Mouse (Mus musculus) gastrocnemius, adult 2 months (tissue): ENCODE results near the gene Disp3. TPM values are rescaled to one million over a fixed set of nuclear protein-coding genes. Genes with fewer than 3 reads are reported as not detected.

Experiments
- DNase-seq: peaks from one replicate; pipeline ENCODE4 v3.0.0; 2022
- H3K27ac ChIP-seq: fragments of 200-600 bp; 2 replicates; pipeline ENCODE4 v1.8.1; 2022; ENCODE audit warnings: mild to moderate bottlenecking
- H3K4me3 ChIP-seq: fragments of 200-600 bp; 2 replicates; pipeline ENCODE4 v1.8.1; 2022; ENCODE audit warnings: mild to moderate bottlenecking, moderate library complexity
- CTCF ChIP-seq: fragments of 200-600 bp; IDR thresholded peaks from 2 replicates; pipeline ENCODE4 v1.8.1; 2022; ENCODE audit warnings: antibody characterized with exemption, mild to moderate bottlenecking, moderate library complexity
- intact Hi-C: fragments of 180-260 bp; cut with DNase I; formaldehyde crosslinking; loops from one replicate; pipeline ENCODE4 v1.15.1; 2025
- long read RNA-seq, 2 experiments: library from polyadenylated mRNA; stranded (forward); transcript quantifications; one replicate each; pipeline ENCODE4 v2.0.0; 2021
- total RNA-seq, 2 experiments: library from RNA; stranded (reverse); gene quantifications; 2 replicates each; pipeline ENCODE4 v1.2.3; 2021

Disp3 gene
- not detected for total RNA-seq
- long read RNA-seq, experiment 1: 0 reads
- long read RNA-seq, experiment 2: 0 reads

- H3K4me3 ChIP-seq: peak within 1 kb of the TSS; percentile 60
- no peak for DNase-seq
- TF ChIP-seq CTCF: no peak
- intact Hi-C loops: no loop called here
- H3K27ac ChIP-seq: no peak within 1 kb of the TSS
These were observed at the start of gene Disp3 for GRCm38 (mm10) chr4:148287476-148288054. TSS of gene Disp3 (minus strand) at chr4:148287965.

DNA sequence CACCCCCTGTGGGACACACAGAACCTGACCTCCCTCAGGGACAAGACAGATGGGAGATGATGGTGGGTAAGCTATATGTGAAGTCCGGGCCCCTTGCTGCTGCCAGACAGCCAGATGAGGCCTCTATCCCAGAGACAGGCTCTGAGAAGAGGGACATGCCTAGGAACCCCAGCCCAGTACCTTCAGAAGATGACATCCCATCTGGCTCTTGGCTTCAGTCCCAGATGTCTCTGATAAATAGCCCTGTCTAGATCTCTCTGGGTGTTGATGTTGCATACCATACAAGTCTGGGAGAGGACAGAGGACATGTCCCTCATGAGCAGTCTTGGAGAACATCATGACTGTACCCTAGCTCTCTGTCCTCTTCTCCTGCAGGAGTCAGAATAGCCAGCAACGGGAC is 42.5 kb upstream of the Disp3 start:
- no peak for TF ChIP-seq CTCF
- no peak for DNase-seq
- Histone ChIP-seq H3K4me3 (no peak overlapping the region), H3K27ac (no peak overlapping the region)
- intact Hi-C loops: no loop called here

- no peak for DNase-seq
- TF ChIP-seq CTCF: no peak
- intact Hi-C loops: no loop called here
- Histone ChIP-seq H3K4me3 (no peak overlapping the region), H3K27ac (no peak overlapping the region)
These were observed 41.7 kb upstream of the Disp3 start for GRCm38 (mm10) chr4:148329431-148329830.

DNA sequence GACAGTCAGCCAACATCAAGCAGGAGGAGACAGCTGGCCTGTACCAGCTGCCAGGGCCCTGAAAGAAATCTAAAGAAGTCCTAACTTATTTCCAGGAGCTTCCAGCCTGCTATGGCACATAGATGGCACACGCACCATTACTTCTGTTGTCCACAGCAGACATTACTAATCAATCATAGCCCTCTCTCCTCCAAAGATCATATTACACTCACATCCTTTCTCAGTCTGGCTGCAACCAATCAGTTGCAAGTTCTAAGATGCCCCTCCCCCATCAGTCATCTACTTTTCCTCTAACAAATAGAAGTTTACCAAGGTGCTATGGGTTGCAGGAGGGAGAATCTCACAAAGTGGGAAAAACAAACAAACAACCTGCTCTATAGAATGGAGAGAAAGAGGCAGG is 40.5 kb upstream of the Disp3 start:
- no peak overlapping the region for H3K27ac ChIP-seq

DNA sequence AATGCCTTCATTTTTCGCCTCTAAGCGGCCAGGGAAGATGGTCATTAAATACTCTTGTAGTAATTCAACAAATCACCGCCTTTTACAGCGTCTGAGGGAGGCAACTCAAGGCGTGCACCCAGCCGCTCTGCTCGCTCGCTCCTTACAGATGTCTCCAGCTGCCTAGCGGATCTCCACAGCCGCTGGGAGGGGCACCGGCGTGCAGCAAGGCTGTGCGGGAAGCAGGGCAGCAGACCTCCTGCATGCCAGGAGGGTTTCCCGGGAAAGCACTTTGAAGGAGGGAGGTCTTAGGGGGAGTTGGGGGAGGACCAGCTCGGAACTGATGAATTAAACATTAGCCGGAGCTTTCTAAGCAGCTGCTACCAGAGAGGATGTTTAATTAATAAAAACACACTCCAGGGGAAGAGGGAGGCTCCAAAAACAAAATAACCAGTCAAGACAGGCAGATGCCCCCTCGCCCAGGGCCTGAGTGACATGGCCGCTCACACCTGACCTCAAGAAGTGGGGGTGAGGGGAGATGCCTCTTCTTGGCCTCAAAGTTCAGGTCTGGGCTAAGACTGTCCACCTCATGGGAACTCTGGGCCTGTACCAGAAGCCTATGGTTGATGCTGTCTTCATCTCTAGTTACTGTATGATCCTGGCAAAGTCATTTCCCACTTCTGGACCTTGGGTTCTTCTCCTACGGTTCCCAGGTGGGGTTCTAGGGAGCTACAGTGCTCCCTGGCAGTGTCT is 39.7 kb upstream of the Disp3 start:
- Histone ChIP-seq H3K27ac (no peak overlapping the region), H3K4me3 (no peak overlapping the region)
- DNase-seq: no peak
- intact Hi-C loops: no loop called here
- no peak for TF ChIP-seq CTCF

More for the DNA sequence above, 40.5 kb upstream of the Disp3 start:
- no peak for DNase-seq
- intact Hi-C loops: no loop called here
- no peak overlapping the region for H3K4me3 ChIP-seq
- no peak for TF ChIP-seq CTCF

- TF ChIP-seq CTCF: no peak
- no peak overlapping the region for H3K4me3 ChIP-seq
- no peak overlapping the region for H3K27ac ChIP-seq
- DNase-seq: no peak
- intact Hi-C loops: no loop called here
These were observed 39.0 kb upstream of the Disp3 start for GRCm38 (mm10) chr4:148326791-148327190.

DNA sequence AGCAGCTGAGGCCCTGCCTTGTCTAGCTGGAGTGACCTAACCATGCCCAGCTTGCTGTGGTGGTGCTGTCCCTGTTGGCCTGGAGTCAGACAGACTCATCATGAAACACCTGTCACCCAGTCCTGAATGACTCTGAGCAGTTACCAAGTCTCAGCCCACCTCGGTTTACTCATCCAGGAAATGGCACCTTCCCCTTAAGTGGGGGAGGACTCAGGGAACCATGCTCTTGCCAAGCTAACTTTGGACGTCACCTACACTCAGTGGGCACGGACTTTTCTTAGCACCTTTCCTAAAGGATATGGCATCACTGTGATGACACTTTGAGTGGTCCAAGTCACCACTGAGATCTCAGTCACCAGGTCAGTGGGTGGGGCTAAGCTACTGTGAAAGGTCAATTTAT is 38.2 kb upstream of the Disp3 start:
- intact Hi-C loops: no loop called here

GRCm38 (mm10) chr4:148325057-148325456 is 37.3 kb upstream of the Disp3 start:
- no peak for TF ChIP-seq CTCF
- intact Hi-C loops: no loop called here

More for the DNA sequence above, 38.2 kb upstream of the Disp3 start:
- DNase-seq: no peak
- Histone ChIP-seq H3K27ac (no peak overlapping the region), H3K4me3 (no peak overlapping the region)
- no peak for TF ChIP-seq CTCF

GRCm38 (mm10) chr4:148322152-148322551 is 34.4 kb upstream of the Disp3 start:
- intact Hi-C loops: no loop called here
- no peak overlapping the region for H3K27ac ChIP-seq
- no peak for TF ChIP-seq CTCF
- DNase-seq: no peak
- no peak overlapping the region for H3K4me3 ChIP-seq

More at GRCm38 (mm10) chr4:148325057-148325456, 37.3 kb upstream of the Disp3 start:
- no peak overlapping the region for H3K4me3 ChIP-seq
- no peak overlapping the region for H3K27ac ChIP-seq
- DNase-seq: no peak

DNA sequence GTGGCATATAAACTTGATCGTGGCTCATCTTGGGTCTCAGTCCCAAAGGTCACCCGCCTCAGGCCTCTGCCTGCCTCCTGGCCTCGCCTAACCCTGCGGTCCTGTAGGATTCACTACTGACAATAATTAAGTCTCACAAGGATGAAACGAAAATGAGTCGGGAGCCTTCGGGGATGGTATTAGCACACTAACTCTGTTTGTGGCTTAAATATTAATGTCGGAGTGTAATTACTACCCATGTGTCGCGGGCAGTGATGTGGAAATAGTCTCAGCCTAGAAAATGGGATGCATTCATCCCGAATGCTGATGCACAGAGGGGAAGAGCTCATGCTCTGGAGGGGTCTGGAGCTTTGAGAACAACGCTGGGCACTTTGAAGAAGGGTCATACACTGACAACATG is 31.6 kb upstream of the Disp3 start:
- intact Hi-C loops: no loop called here
- H3K4me3 ChIP-seq: no peak overlapping the region
- DNase-seq: no peak
- H3K27ac ChIP-seq: no peak overlapping the region
- no peak for TF ChIP-seq CTCF

DNA sequence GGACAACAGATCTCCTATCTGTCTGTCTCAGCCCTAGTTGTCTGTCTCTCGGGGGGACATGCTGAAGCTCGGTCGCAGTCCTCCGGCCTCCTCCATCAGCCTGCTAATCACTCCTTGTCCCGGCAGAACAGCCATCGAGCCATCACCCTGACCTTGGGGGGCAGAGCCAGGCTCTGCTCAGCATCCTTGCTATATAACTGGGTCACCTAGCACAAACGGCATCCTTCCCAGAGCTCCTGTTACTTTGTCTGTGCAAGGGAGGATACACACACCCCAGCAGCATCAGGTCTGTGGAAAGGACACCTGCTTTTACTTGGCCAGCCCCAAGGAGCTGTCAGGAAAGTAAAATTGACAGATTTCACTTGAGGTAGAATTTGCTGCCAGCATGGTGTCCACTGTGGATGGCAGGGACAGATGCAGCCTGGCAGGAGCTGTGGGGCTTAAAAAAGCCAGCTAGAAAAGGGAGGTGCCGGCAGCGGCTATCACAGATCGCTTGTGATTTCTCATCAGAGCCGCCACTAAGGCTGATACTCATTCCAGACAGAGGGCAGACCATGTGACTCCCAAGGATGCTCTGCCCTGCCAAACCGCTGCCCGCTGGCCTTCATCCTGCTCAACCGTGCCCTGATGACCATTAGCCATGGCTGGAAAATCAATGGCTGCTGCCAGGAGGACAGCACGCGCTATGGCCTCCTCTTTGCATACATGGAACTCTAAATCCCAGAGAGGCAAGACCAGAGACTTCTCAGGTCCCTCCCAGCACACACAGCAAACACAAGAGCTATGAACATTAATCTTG is 27.8 kb upstream of the Disp3 start:
- Histone ChIP-seq H3K27ac (no peak overlapping the region), H3K4me3 (no peak overlapping the region)
- TF ChIP-seq CTCF: no peak
- intact Hi-C loops: no loop called here
- DNase-seq: no peak

DNA sequence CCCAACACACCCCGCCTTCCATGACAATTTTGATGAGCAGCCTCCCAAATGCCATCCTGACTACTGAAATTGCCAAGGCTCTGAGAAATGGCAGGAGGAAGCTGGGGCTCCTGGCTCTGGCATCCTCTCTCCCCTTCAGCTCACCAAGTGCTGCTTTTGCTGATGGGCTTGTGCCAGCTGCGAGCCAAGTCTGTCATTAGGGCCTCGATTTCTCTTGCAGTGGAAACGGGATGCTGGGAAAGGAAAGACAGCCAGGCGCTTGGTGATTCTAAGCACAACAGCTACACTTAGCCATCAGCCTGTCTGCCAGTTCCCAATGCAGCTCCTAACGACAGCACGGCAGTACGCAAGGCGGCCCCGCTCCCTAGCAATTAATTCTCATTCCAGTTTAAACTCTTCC is 26.6 kb upstream of the Disp3 start:
- TF ChIP-seq CTCF: no peak
- no peak for DNase-seq
- H3K4me3 ChIP-seq: no peak overlapping the region
- intact Hi-C loops: no loop called here
- no peak overlapping the region for H3K27ac ChIP-seq

DNA sequence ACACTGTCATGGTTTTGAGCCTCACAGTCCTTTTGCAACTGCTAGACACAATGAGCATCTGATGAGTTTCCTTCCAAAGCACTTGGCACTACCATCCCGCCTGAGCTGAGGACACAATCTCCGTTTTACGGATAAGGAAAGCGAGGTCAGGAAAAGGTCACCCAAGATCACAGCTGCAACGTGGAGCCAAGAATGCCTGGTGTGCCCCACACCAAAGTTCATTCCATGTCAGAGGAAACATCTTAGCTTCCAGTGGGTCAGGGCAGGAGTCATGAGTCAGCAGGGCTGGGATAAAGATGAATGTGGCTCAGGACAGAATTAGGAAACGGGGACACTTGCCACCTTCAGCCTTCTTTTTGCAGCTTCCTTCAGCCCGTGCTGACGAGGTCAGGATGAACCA is 25.8 kb upstream of the Disp3 start:
- DNase-seq: no peak
- no peak for TF ChIP-seq CTCF
- intact Hi-C loops: no loop called here
- H3K4me3 ChIP-seq: no peak overlapping the region
- H3K27ac ChIP-seq: no peak overlapping the region
